Mouse (Mus musculus) lung, postnatal 0 days (tissue): ENCODE results near the gene Tcte1. TPM values are rescaled to one million over a fixed set of nuclear protein-coding genes. Genes with fewer than 3 reads are reported as not detected.

Experiments
- ATAC-seq: fragments of 200-750 bp; cut with Nextera tagmentation; 2 replicates; pipeline ENCODE4 v1.8.0; 2017; ENCODE audit warnings: moderate library complexity
- DNase-seq: peaks from one replicate; pipeline ENCODE4 v3.0.0-alpha.2; 2016; ENCODE audit warnings: low spot score
- H3K27ac ChIP-seq: fragments of 300-500 bp; sonication (generic); 2 replicates; pipeline ENCODE4 v1.5.1; 2014; ENCODE audit warnings: antibody characterized with exemption, mild to moderate bottlenecking, low read length, mixed read lengths
- H3K27me3 ChIP-seq: fragments of 300-500 bp; sonication (generic); replicated peaks from 2 replicates; pipeline ENCODE4 v1.6.1; 2014; ENCODE audit warnings: low read length, mixed read lengths; ENCODE audit not compliant: insufficient read depth
- H3K36me3 ChIP-seq: fragments of 300-500 bp; sonication (generic); 2 replicates; pipeline ENCODE4 v1.6.1; 2014; ENCODE audit warnings: low read length, mixed read lengths; ENCODE audit not compliant: insufficient read depth
- H3K4me1 ChIP-seq: fragments of 300-500 bp; sonication (generic); 2 replicates; pipeline ENCODE4 v1.6.1; 2014; ENCODE audit warnings: antibody characterized with exemption, low read depth, low read length, mixed read lengths; ENCODE audit not compliant: insufficient read depth
- H3K4me2 ChIP-seq: fragments of 300-500 bp; sonication (generic); replicated peaks from 2 replicates; pipeline ENCODE4 v1.6.1; 2014; ENCODE audit warnings: low read depth, mild to moderate bottlenecking, low read length, moderate library complexity, mixed read lengths
- H3K4me3 ChIP-seq: fragments of 300-500 bp; sonication (generic); 2 replicates; pipeline ENCODE4 v1.5.1; 2014; ENCODE audit warnings: low read depth, low read length
- H3K9ac ChIP-seq: fragments of 300-500 bp; sonication (generic); replicated peaks from 2 replicates; pipeline ENCODE4 v1.6.1; 2014; ENCODE audit warnings: low read depth, mild to moderate bottlenecking
- H3K9me3 ChIP-seq: fragments of 300-500 bp; sonication (generic); 2 replicates; pipeline ENCODE4 v1.6.1; 2016; ENCODE audit warnings: low read length, mixed read lengths
- CTCF ChIP-seq: IDR thresholded peaks from 2 replicates; pipeline ENCODE4 v1.5.1; 2016; ENCODE audit warnings: antibody characterized with exemption, mild to moderate bottlenecking
- EP300 ChIP-seq: IDR thresholded peaks from 2 replicates; pipeline ENCODE4 v1.6.1; 2016; ENCODE audit warnings: antibody characterized with exemption, mild to moderate bottlenecking, control low read depth
- WGBS: fragments of 180-500 bp; shearing (Covaris S2); extraction: QIAGEN DNeasy Blood & Tissue Kit; methylation state at CpG from one replicate; pipeline ENCODE4 v1.1.7; 2014; 5-methylcytosine and 5-hydroxymethylcytosine counted together
- polyA plus RNA-seq: library from polyadenylated mRNA; unstranded; fragments of >200 nt; fragmentation: Nextera tagmentation; extraction: Ambion mirVana; gene quantifications from 2 replicates; pipeline ENCODE4 v1.2.1, GENCODE M21; 2015

The Tcte1 gene
- polyA plus RNA-seq, 1 experiment from 2014 or later = 2.8 TPM

DNA sequence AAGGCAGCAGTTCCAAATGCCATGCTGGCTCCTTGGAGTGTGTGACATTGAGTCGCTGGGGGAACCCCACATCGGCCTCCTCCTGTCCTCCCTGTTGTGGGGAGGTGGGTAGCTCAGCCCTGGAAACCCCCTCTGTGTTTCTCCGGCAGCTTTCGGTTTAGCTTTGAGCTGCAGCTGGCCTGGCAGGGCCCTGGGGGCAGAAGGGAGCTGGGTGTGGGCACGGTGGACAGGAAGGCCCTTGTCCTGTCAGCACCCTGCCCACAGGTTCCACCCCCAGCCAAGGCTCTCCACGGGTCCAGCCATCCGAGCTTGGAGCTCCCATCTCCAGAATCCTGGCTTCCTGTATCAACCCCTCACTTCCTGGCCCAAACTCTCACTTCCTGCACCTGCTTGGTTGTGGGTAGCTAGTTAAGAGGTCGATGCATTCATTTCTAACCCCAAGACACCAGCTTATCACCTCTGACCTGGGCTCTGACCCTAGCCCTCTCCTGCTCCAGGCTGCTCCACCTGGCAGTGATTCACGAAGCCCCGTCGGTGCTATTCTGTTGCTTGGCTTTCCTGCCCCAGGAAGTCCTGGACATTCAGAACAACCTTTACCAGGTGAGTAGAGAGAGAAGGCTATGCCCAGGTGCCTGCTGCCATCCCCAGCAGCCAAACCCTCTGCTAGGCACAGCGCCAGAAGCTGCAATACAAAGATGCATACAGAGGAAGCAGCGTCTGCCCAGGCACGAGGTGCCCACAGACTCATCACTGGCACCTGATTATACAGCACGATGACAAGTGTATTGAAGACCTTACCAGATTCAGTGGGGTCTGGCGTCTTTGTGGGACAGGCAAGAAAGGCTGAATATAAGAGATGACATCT, 35.0 kb downstream of the Tcte1 start:
- Histone ChIP-seq H3K27me3 (no peaks in the 10 kb centered on the region), H3K4me1 (peaks cover 9% of the 10 kb centered on the region), H3K4me2 (no peak overlapping the region), H3K9ac (no peak overlapping the region), H3K9me3 (no peaks in the 10 kb centered on the region), H3K36me3 (no peaks in the 10 kb centered on the region), H3K4me3 (no peak overlapping the region), H3K27ac (no peak overlapping the region)
- 56% methylated on average over 16 of the region's 16 CpGs for WGBS
- TF ChIP-seq CTCF (no peak), EP300 (no peak)
- ATAC-seq (no peak), DNase-seq (no peak)

DNA sequence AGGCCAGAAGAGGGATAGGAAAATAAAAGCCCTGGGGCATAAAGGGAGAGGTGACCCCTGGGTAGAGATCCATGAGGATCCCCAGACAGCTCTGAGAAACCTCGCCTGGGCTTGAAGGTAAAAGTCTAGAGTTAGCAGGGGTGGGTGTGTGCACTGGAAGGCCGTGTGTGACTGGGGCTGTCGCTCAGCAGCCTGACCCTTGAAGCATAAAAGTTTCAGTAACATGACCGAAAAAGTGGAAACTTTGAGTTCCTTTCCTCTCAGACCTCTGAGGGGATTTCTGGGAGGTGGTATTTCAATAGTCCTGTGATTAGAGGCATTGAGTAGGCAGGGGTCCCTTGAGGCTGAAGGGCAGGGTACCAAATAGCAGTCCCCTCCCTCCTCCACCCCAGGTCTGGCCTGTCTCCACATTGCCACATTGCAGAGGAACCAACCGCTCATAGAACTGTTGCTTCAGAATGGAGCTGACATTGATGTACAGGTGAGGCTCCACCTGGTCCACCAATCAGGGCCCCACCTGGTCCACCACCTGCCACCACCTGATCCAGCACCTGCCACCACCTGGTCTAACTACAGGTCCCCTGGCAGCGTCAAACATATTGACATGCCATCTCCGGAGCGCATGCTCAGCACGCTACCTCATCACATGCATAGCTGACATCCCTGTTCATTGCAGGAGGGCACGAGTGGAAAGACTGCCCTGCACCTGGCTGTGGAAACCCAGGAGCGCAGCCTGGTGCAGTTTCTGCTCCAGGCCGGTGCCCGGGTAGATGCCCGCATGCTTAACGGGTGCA, 36.7 kb downstream of the Tcte1 start:
- peaks cover 15% of the 10 kb centered on the region for H3K4me1 ChIP-seq
- 82% methylated on average over 15 of the region's 15 CpGs for WGBS
- H3K27ac ChIP-seq = no peak overlapping the region
- no peaks in the 10 kb centered on the region for H3K36me3 ChIP-seq
- H3K27me3 ChIP-seq = no peaks in the 10 kb centered on the region
- no peak for ATAC-seq
- TF ChIP-seq CTCF (no peak), EP300 (no peak)
- no peak for DNase-seq
- H3K4me2 ChIP-seq = no peak overlapping the region
- H3K9ac ChIP-seq = no peak overlapping the region
- H3K4me3 ChIP-seq = no peak overlapping the region
- no peaks in the 10 kb centered on the region for H3K9me3 ChIP-seq

DNA sequence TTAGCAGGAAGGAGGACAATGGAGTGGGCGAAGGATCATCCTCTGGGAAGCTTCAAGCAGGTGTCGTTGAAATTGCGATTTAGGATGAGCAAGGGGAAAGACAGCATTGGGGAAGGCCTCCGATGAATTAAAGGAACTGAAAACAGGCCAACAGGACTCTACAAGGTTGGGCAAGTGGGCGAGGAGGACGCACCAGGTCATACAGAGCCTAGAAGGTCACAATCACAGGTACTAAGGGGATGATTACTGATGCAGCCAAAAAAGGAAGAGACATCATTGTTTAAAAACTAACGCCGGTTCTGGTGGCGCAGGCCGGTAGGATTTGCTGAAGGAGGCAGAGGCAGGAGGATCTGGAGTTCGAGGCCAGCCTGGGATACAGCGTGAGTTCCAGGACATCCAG, 40.0 kb downstream of the Tcte1 start:
- peaks cover 8% of the 10 kb centered on the region; the same call in 1 of the 2 replicates for H3K4me1 ChIP-seq
- 72% methylated on average over 12 of the region's 12 CpGs for WGBS
- H3K36me3 ChIP-seq = peaks cover 13% of the 10 kb centered on the region
- H3K4me2 ChIP-seq = no peak overlapping the region
- TF ChIP-seq EP300 (no peak), CTCF (no peak)
- ATAC-seq (no peak), DNase-seq (no peak)
- H3K9me3 ChIP-seq = no peaks in the 10 kb centered on the region
- no peak overlapping the region for H3K9ac ChIP-seq
- H3K4me3 ChIP-seq = no peak overlapping the region
- H3K27ac ChIP-seq = no peak overlapping the region
- H3K27me3 ChIP-seq = no peaks in the 10 kb centered on the region

DNA sequence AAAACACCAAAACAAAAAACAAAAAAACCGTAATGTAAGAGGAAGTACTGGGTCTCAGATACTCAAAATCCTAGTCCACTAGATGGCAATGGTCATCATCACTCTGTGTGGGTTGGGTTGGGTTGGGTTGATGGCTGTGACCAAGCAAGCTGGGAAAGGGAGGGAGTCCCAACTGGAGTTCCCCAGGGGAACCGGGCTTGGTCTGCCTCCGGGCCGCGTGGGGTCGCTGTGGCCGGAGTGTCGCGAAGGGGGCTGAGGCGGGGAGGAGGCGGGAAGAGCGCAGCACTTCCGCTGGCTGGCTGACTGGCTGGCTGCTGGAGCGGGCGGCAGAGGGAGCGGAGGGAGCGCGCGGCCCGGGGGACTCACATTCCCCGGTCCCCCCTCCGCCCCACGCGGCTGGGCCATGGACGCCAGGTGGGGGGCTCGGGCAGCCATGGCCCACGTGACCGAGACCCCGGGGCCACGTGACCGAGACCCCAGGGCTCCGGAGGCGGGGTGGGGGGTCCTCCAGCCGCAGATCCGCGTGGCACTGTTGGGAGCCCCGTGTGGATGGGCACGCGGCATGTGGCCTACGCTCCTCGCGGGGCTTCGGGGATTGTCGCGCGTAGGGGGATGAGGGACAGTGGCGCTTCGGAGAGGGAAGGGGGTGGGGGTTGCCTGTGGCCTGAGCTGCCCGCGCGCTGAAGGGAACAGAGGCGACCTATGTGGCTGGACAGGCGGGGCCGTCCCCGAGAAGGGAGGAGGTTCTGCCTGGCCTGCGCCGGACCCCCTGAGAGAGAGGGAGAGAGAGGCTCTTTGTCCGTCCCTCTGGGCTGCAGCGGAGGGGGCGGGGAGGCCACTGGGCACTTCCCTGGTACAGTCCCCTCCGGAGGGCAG, 40.7 kb downstream of the Tcte1 start, which contains the start of gene Slc35b2:
Gene Slc35b2 (plus strand): TSS at position 220 of the 876 bp plus-strand sequence.
- H3K4me2 ChIP-seq = peak within 1 kb of the TSS; percentile 99
- TF ChIP-seq EP300 = no peak
- TF ChIP-seq CTCF = peak; percentile 95
- ATAC-seq = peak; percentile 96
- peak; percentile 97 for DNase-seq
- H3K27me3 ChIP-seq = no peaks in the 10 kb centered on the region
- peaks cover 8% of the 10 kb centered on the region; the same call in 1 of the 2 replicates for H3K4me1 ChIP-seq
- peak within 1 kb of the TSS; percentile 76 for H3K27ac ChIP-seq
- under 1% methylated on average over 52 of the region's 61 CpGs for WGBS
- peak within 1 kb of the TSS; percentile 82 for H3K4me3 ChIP-seq
- H3K9me3 ChIP-seq = no peaks in the 10 kb centered on the region
- peaks cover 20% of the 10 kb centered on the region for H3K36me3 ChIP-seq
- peak within 1 kb of the TSS; percentile 86 for H3K9ac ChIP-seq

DNA sequence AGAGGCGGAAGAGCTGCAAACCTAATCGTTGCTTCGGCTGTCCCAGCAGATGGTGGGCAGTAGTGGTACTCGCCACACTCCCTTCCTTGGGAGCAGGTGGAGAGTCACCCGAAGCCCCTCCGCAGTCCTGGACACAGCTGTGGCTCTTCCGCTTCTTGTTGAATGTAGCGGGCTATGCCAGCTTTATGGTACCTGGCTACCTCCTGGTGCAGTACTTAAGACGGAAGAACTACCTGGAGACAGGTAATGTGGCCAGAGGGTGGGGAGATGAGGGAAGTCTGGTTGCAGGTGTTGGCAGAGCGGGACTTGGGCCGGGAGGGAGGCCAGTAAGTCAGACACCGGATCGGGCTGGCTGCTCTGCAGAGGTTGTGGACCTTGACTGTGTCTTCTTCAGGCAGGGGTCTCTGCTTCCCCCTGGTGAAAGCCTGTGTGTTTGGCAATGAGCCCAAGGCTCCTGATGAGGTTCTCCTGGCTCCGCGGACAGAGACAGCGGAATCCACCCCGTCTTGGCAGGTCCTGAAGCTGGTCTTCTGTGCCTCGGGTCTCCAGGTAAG, 41.4 kb downstream of the Tcte1 start:
- Histone ChIP-seq H3K27ac (no peak overlapping the region), H3K4me2 (peak overlapping the region; percentile 99), H3K4me3 (peak overlapping the region; percentile 82), H3K36me3 (peaks cover 27% of the 10 kb centered on the region), H3K9ac (peak overlapping the region; percentile 86), H3K9me3 (no peaks in the 10 kb centered on the region), H3K27me3 (no peaks in the 10 kb centered on the region), H3K4me1 (peaks cover 8% of the 10 kb centered on the region; the same call in 1 of the 2 replicates)
- ATAC-seq (no peak), DNase-seq (no peak)
- TF ChIP-seq CTCF (no peak), EP300 (no peak)
- 8% methylated on average over 18 of the region's 18 CpGs for WGBS
